Mouse (Mus musculus) G1E (cell line): ENCODE data around the gene Arsg. TPM values are rescaled to one million over a fixed set of nuclear protein-coding genes. Genes with fewer than 3 reads are reported as not detected.
A peak's percentile ranks its signal among the peaks of the same experiment; 100 is the strongest.

Experiments used
- ATAC-seq: 2 replicates; pipeline ENCODE4 v1.8.0; 2016; ENCODE audit warnings: mild to moderate bottlenecking; ENCODE audit not compliant: insufficient number of reproducible peaks, poor library complexity, low FRiP score, severe bottlenecking; ENCODE audit errors: extremely low read depth
- DNase-seq: peaks from one replicate; pipeline ENCODE4 v3.0.0; 2012; ENCODE audit warnings: low spot score
- H3K27me3 ChIP-seq: 2 replicates; pipeline ENCODE4 v1.6.1; 2012; ENCODE audit warnings: mild to moderate bottlenecking, low read length, inconsistent platforms; ENCODE audit not compliant: insufficient read depth
- H3K36me3 ChIP-seq: replicated peaks from 2 replicates; pipeline ENCODE3; 2012; ENCODE audit warnings: mild to moderate bottlenecking, inconsistent platforms
- H3K4me1 ChIP-seq: 2 replicates; pipeline ENCODE4 v1.6.1; 2012; ENCODE audit warnings: low read depth, low read length, inconsistent platforms, mixed read lengths; ENCODE audit not compliant: insufficient read depth
- H3K4me3 ChIP-seq: 2 replicates; pipeline ENCODE4 v1.5.1; 2012; ENCODE audit warnings: low read depth, mild to moderate bottlenecking, inconsistent platforms, low read length, moderate library complexity, mixed read lengths
- H3K9me3 ChIP-seq: replicated peaks from 2 replicates; pipeline ENCODE4 v1.6.1; 2012; ENCODE audit warnings: inconsistent platforms
- CTCF ChIP-seq: IDR thresholded peaks from 2 replicates; pipeline ENCODE4 v1.5.1; 2012; ENCODE audit warnings: low read depth, low read length, inconsistent platforms, mixed read lengths
- GATA1 ChIP-seq: IDR thresholded peaks from 2 replicates; pipeline ENCODE4 v1.6.1; 2012; ENCODE audit warnings: borderline replicate concordance, low read length, inconsistent platforms, mixed read lengths
- GATA2 ChIP-seq: IDR thresholded peaks from 2 replicates; pipeline ENCODE4 v1.6.1; 2012; ENCODE audit warnings: low read depth, low read length, inconsistent platforms, borderline replicate concordance
- POLR2AphosphoS5 ChIP-seq: IDR thresholded peaks from 2 replicates; pipeline ENCODE4 v1.6.1; 2012; ENCODE audit warnings: low read depth, low read length, inconsistent platforms; ENCODE audit not compliant: insufficient replicate concordance
- TAL1 ChIP-seq: conservative IDR thresholded peaks from 2 replicates; pipeline ENCODE4 v1.6.1; 2012; ENCODE audit warnings: low read depth, low read length, inconsistent platforms, mixed read lengths
- polyA plus RNA-seq: library from polyadenylated mRNA; stranded (reverse); fragments of >175 nt; gene quantifications from 2 replicates; pipeline ENCODE4 v1.2.3, GENCODE M21; 2012
- total RNA-seq, 2 experiments: library from RNA; stranded (forward) in 1 of 2; stranded (reverse) in 1 of 2; fragments of 200-1000 nt in 1 of 2; fragments of >200 nt in 1 of 2; fragmentation: Nextera tagmentation in 1 of 2; gene quantifications; 2 replicates each; pipeline ENCODE4 v1.2.3; 2014 to 2017

Arsg gene
- total RNA-seq (2014; fragmentation: Nextera tagmentation) (6.1 and 8.8 TPM in 2 replicates), total RNA-seq (2017) (2.0 and 3.3 TPM in 2 replicates), polyA plus RNA-seq (0.58 and 1.0 TPM in 2 replicates)

DNA sequence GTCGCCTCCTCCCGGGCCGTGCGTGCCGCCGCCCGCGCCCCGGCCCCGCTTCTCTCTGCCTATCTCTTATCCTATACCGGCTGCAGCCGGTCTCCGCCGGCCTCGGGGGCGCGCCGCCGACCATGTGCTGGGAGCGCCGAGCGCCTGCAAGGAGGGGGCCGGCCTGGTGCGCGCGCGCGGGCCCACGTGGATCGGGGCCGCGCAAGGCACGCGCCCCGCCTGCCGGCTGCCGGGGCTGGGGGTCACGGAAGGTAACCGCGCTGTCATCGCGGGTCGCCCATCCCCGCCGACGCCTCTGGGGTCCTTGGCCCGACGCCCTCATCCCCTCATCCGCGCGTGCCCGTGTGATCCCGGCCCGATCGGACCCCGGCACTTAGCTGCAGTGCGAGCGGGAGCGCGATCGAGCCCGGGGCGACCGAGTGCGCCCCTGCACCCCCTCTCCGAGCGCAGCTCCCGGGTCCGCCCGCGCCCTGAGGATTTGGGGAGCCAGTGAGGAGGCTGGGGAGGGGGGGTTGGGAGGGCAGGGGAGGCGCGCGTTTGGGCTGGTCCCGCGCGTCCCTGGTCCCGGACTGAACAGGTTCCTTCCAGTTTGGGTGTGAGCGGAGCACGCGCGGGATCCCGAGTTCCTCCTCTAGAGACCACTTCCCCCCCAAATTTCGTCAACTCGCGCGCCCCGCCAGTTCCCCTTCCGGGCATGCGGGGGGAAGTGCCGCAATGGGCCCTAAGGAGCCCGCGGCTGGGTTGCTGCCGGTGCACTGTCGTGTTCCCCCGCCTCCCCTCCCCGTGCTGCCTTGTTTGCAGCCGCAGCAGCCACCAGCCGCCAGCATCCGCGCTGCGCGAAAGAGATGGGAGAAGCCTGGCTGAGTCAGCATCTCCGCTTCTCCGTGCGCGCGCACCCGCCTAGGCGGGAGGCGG, at the start of gene Arsg, which contains the start of gene Slc16a6:
Gene Arsg, plus strand, starts transcription at position 204 of the 915 bp plus-strand sequence.
Gene Slc16a6, minus strand, starts transcription at position 428 of the 915 bp plus-strand sequence.
- TF ChIP-seq CTCF (no peak), GATA2 (no peak), POLR2AphosphoS5 (no peak), TAL1 (no peak), GATA1 (no peak)
- DNase-seq (peak; percentile 64), ATAC-seq (peak; percentile 47)
- peaks cover 32% of the 10 kb centered on the region for H3K36me3 ChIP-seq
- peak within 1 kb of the TSS; percentile 94 for H3K4me3 ChIP-seq
- no peaks in the 10 kb centered on the region for H3K27me3 ChIP-seq
- peaks cover 69% of the 10 kb centered on the region for H3K4me1 ChIP-seq
- H3K9me3 ChIP-seq = no peaks in the 10 kb centered on the region

DNA sequence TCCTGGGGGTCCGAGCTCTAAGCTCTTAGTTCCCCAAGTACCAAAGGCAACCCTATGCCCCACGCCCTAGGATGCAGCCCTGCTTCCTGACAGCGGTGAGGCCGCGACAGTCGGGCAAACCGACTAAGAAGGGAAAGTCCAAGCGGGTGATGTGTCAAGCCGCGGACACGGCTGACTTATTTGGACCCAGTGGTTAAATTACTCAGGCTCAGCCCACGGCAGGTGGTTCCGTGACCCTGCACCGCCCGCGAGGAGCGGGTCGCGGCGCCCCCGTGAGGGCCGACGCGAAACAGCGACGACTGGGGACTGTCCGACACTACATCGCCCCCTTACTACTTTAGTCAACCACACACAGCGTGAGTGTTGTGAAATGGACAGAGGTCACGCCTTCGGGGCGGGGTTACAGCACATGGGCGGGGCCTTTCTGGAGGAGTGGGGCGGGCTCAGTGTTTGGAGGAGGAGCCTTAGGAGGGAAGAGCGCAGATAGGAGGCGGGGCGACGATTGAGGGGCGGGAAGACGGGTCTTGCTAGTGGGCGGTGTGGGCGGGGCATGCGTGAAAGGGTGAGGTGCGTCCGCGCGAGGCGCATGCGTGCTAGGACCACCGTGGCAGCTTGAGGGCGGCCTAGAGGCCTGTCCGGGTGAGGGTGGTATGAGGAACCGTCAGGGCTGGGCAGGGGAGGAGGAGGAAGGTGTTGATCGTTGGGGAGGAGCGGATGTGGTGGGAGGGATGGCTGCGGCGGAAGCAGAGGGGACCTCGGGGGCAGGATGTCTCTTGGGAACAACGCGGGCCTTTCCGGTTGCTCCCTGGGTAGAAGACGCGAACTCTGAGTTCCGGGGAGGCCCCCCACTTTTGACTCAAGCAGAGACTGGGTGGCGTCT, 47.5 kb upstream of the Arsg start, which contains the start of gene Amz2:
Gene Amz2, plus strand, starts transcription at position 555 of the 880 bp plus-strand sequence.
- Histone ChIP-seq H3K9me3 (peaks cover 4% of the 10 kb centered on the region), H3K36me3 (peaks cover 30% of the 10 kb centered on the region), H3K4me3 (peak within 1 kb of the TSS; percentile 78), H3K4me1 (peaks cover 41% of the 10 kb centered on the region), H3K27me3 (no peaks in the 10 kb centered on the region)
- TF ChIP-seq CTCF = peak; percentile 19; the same call in 1 of the 2 replicates
- TF ChIP-seq GATA2 = no peak
- peak; percentile 89 for DNase-seq
- ATAC-seq = peak; percentile 89

DNA sequence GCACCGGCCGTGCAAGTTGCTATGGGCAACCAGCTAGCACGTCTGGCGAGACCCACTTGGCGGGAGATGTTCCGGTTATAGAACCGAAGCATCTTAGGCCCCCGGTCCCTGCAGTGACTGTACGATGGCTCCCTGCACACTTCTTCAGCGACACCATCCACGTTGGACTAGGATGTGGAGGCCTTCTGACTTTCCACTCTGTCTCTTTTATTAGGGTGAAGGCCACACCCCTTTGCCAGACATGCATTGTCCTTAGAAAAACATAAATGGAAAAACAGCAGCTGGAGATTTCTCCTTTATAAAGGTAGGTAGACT, 46.9 kb upstream of the Arsg start:
- Histone ChIP-seq H3K4me1 (peaks cover 35% of the 10 kb centered on the region), H3K9me3 (peaks cover 4% of the 10 kb centered on the region), H3K27me3 (no peaks in the 10 kb centered on the region), H3K4me3 (peak overlapping the region; percentile 78), H3K36me3 (peaks cover 35% of the 10 kb centered on the region)
- TF ChIP-seq GATA2 (no peak), TAL1 (no peak), POLR2AphosphoS5 (no peak), GATA1 (no peak)
- ATAC-seq (peak; percentile 9; the same call in 1 of the 2 replicates), DNase-seq (no peak)

DNA sequence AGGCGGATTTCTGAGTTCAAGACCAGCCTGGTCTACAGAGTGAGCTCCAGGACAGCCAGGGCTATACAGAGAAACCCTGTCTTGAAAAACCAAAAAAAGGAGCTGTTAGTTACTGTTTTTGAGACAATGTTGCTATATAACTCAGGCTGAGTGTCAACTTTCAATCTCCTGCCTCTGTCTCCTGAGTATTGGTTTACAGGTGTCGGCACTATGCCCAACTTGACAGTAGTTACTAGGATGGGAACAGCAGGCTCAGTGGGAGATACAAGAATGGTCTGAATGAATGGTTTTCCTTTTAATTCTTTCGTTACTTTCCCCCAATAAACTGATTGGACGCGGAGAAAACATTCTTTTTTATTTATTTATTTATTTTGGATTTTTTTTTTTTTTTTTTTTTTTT, 45.8 kb upstream of the Arsg start:
- Histone ChIP-seq H3K36me3 (peaks cover 43% of the 10 kb centered on the region), H3K27me3 (no peaks in the 10 kb centered on the region), H3K9me3 (0 out of 2 replicates have a peak, but pooled peaks cover under 1% of the 10 kb centered on the region), H3K4me1 (peaks cover 30% of the 10 kb centered on the region), H3K4me3 (peak overlapping the region; percentile 78; the same call in 1 of the 2 replicates)
- no peak for ATAC-seq
- DNase-seq = no peak
- TF ChIP-seq GATA1 = no peak
- TF ChIP-seq POLR2AphosphoS5 = no peak
- TF ChIP-seq CTCF = no peak
- no peak for TF ChIP-seq GATA2
- no peak for TF ChIP-seq TAL1

DNA sequence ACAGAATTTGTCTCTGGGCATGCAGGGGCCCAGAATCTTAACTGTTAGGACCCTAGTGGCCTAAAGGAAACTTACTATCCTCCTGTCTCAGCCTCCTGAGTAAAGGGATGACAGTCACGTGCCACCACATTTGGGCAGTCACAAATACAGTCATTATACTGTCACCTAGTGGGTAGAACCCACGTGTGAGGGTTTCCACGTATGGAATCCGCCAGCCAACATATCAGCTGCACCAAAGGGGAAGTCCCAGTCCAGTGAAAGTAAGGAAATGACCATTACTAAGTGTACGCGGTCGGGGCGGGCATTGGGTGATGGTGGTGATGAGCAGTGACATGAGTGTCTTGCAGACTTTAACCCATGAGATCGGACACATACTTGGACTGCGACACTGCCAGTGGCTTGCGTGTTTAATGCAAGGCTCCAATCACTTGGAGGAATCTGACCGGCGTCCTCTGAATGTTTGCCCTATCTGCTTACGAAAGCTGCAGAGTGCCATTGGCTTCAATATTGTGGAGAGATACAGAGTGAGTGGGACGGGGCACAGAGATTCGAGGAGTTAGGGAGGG, 38.9 kb upstream of the Arsg start:
- peaks cover 83% of the 10 kb centered on the region for H3K36me3 ChIP-seq

DNA sequence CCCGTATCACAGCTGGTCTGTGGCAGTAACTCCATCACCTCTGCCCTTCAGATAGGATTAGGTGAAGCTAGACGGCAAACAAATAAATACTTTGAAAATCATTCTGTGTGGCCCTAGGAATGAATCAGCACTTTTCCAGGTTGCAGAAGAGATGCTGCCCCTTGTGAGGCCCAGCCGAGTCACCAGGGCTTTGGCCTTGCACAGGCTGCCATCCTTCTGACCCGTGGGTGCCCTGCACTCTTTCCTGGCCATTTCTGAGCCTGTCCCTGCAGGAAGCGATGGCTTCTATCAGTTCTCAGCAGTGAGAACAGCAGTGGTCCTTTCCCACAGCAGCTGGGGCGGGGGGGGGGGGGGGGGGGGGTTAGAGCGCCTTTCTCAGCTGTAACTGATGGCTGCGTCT, 36.3 kb upstream of the Arsg start:
- peaks cover 61% of the 10 kb centered on the region for H3K36me3 ChIP-seq
- no peak overlapping the region for H3K4me3 ChIP-seq
- no peaks in the 10 kb centered on the region for H3K9me3 ChIP-seq
- H3K27me3 ChIP-seq = no peaks in the 10 kb centered on the region
- TF ChIP-seq GATA1 = no peak
- TF ChIP-seq POLR2AphosphoS5 = no peak
- no peak for TF ChIP-seq CTCF
- no peak for TF ChIP-seq TAL1
- no peak for TF ChIP-seq GATA2
- DNase-seq (no peak), ATAC-seq (no peak)
- peaks cover 45% of the 10 kb centered on the region for H3K4me1 ChIP-seq

More for the DNA sequence above, 38.9 kb upstream of the Arsg start:
- ATAC-seq (no peak), DNase-seq (no peak)
- Histone ChIP-seq H3K4me3 (no peak overlapping the region), H3K9me3 (no peaks in the 10 kb centered on the region), H3K27me3 (no peaks in the 10 kb centered on the region), H3K4me1 (peaks cover 21% of the 10 kb centered on the region)
- TF ChIP-seq TAL1 (no peak), GATA2 (no peak), POLR2AphosphoS5 (no peak), CTCF (no peak), GATA1 (no peak)
